Mouse (Mus musculus): ENCODE results near the gene Zfp459.

GRCm38 (mm10) chr13:67451172-67452020, 30.2 kb upstream of the Zfp459 start, which contains the start of gene Zfp874a:
- no peak for TF ChIP-seq CTCF (IDR thresholded peaks at IDR 0.05; ENCODE audit: insufficient read depth, low read length)
- TF ChIP-seq POLR2A (IDR thresholded peaks at IDR 0.05; ENCODE audit: borderline replicate concordance, extremely low read depth, low read depth, low read length), result peak; percentile 41; the same call in 1 of the 2 replicates

Measured in lung, adult 2 months (tissue).